Mouse (Mus musculus) cerebral cortex, adult 2 months (tissue): Measurements from ENCODE around the gene Gm13283.

ENCODE experiments used
- WGBS: fragments of 180-500 bp; shearing (Covaris S2); methylation state at CpG from one replicate; pipeline ENCODE4 v1.1.7; 2018; 5-methylcytosine and 5-hydroxymethylcytosine counted together

Gene Gm13283

GRCm38 (mm10) chr4:88763384-88764018, 3.6 kb downstream of the Gm13283 start:
- WGBS: 4% methylated on average over 32 of the region's 42 CpGs

- no CpG with 5 or more reads among the region's 32 CpGs for WGBS
Observed at GRCm38 (mm10) chr4:88773534-88773933, 13.6 kb downstream of the Gm13283 start, which contains the start of gene Gm13290. Gene Gm13290 (plus strand): TSS chr4:88773834.

- no CpG with 5 or more reads among the region's 29 CpGs for WGBS
Observed at GRCm38 (mm10) chr4:88776622-88777021, 16.7 kb downstream of the Gm13283 start, which contains the start of gene Gm13289. Gene Gm13289 (plus strand): TSS chr4:88776922.

- WGBS: no CpG with 5 or more reads among the region's 29 CpGs
Observed at GRCm38 (mm10) chr4:88779550-88779949, 19.6 kb downstream of the Gm13283 start, which contains the start of gene Gm13272. Gene Gm13272 (plus strand): TSS chr4:88779850.

DNA sequence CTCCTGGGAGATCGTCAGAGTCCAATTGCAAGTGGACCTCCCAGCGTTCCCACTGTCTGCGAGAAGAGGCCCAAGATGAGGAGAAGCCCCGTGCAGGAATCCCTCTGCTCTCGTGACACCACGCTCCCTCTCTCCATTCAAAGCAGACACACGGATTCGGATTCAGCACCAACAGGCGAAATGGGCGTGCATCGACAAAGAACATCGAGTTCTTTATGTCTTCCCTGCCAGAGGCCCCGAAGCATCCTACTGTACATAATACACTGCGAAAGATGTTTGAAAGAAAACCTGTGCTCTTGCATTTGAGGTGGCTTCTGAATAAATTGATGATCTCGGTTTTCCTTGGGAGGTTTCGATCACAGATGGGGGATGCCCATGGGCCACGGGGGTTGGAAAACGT, 20.4 kb downstream of the Gm13283 start:
- 70% methylated on average over 16 of the region's 18 CpGs for WGBS

- 18% methylated on average over 4 of the region's 7 CpGs for WGBS
Observed at GRCm38 (mm10) chr4:88781831-88782230, 21.9 kb downstream of the Gm13283 start, which contains the start of gene Ifnz. Gene Ifnz (plus strand): TSS chr4:88782131.

DNA sequence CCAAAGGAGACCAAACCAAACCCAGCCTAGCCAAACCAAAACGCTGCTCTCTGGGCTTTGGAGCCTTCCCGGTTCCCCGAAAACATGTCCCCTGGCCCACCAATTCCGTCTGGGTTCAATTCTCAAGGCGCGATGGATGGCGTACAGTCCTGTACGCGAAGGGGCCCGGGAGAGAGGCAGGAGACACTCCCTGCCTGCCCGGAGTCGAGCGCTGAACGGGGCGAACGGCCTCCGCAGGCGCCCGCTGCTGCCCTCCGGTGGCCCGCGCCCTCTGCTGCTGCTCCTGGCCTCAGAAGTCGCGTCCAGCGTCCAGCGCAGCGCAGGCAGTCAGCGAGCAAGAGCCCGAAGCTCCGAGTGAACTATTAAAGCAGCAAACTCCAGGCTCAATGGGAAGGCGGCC, 22.4 kb downstream of the Gm13283 start:
- 0% methylated on average over 4 of the region's 31 CpGs for WGBS

GRCm38 (mm10) chr4:88785409-88785808, 25.5 kb downstream of the Gm13283 start, which contains the start of gene Gm13276:
Gene Gm13276 (plus strand): TSS chr4:88785709.
- no CpG with 5 or more reads among the region's 27 CpGs for WGBS

DNA sequence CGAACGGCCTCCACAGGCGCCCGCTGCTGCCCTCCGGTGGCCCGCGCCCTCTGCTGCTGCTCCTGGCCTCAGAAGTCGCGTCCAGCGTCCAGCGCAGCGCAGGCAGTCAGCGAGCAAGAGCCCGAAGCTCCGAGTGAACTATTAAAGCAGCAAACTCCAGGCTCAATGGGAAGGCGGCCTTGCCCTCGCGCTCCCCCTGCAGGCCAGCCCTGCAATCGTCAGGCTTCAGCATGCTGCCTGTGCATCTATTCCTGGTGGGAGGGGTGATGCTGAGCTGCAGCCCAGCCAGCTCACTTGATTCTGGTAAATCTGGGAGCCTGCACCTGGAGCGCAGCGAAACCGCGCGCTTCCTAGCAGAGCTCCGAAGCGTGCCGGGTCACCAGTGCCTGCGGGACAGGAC, 28.5 kb downstream of the Gm13283 start, which contains the start of gene Gm13277:
Gm13277 (plus strand) TSS at position 231 of the 400 bp plus-strand sequence.
- 0% methylated on average over 6 of the region's 28 CpGs for WGBS

- no CpG with 5 or more reads among the region's 28 CpGs for WGBS
Observed at GRCm38 (mm10) chr4:88791250-88791649, 31.3 kb downstream of the Gm13283 start, which contains the start of gene Gm13278. Gene Gm13278 (plus strand): TSS chr4:88791550.

- 0% methylated on average over 13 of the region's 52 CpGs for WGBS
Observed at GRCm38 (mm10) chr4:88793936-88794675, 34.2 kb downstream of the Gm13283 start, which contains the start of gene Gm13275. Gene Gm13275 (plus strand): TSS chr4:88794487.

- WGBS: no CpG with 5 or more reads among the region's 28 CpGs
Observed at GRCm38 (mm10) chr4:88797097-88797496, 37.2 kb downstream of the Gm13283 start, which contains the start of gene Gm13279. Gene Gm13279 (plus strand): TSS chr4:88797397.

GRCm38 (mm10) chr4:88799365-88799764, 39.4 kb downstream of the Gm13283 start, which contains the start of gene Gm13285:
Gene Gm13285 (plus strand): TSS chr4:88799665.
- 19% methylated on average over 6 of the region's 7 CpGs for WGBS

- WGBS: no CpG with 5 or more reads among the region's 29 CpGs
Observed at GRCm38 (mm10) chr4:88802954-88803353, 43.0 kb downstream of the Gm13283 start, which contains the start of gene Gm13287. Gene Gm13287 (plus strand): TSS chr4:88803254.

DNA sequence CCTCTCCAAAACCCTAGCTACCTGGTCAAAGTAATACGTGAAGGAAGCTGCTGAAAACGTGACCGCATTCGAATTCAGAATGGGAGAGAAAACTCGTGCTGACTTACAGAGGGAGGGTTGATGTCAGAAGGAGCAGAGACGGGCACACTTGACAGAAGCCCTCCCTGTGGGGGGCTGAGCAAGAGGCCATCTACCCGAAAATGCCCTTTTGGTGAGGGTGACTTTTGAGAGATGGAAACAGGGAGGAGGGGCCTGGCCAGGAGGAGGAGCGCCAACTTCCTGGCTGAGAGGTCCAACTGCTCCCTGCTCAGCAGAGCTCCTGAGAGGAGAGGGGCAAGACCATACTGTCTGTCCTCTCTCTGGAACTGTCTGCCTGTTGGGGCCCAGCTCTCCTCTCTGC, 45.3 kb downstream of the Gm13283 start, which contains the start of gene Gm13288:
Gm13288 (plus strand) TSS at position 301 of the 400 bp plus-strand sequence.
- WGBS: no CpG with 5 or more reads among the region's 8 CpGs

DNA sequence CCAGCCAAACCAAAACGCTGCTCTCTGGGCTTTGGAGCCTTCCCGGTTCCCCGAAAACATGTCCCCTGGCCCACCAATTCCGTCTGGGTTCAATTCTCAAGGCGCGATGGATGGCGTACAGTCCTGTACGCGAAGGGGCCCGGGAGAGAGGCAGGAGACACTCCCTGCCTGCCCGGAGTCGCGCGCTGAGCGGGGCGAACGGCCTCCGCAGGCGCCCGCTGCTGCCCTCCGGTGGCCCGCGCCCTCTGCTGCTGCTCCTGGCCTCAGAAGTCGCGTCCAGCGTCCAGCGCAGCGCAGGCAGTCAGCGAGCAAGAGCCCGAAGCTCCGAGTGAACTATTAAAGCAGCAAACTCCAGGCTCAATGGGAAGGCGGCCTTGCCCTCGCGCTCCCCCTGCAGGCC, 45.8 kb downstream of the Gm13283 start:
- WGBS: 0% methylated on average over 13 of the region's 34 CpGs
